Mouse (Mus musculus) kidney, embryonic 15.5 days (tissue): ENCODE results near the gene A4galt. TPM values are rescaled to one million over a fixed set of nuclear protein-coding genes. Genes with fewer than 3 reads are reported as not detected.

Experiments used
- polyA plus RNA-seq: library from polyadenylated mRNA; unstranded; fragments of >200 nt; fragmentation: Nextera tagmentation; extraction: Ambion mirVana; gene quantifications from 2 replicates; pipeline ENCODE4 v1.2.1, GENCODE M21; 2015

The A4galt gene
- polyA plus RNA-seq, 1 experiment from 2014 or later = 19.1 TPM

Other genes with a start within 250 kb of the A4galt start
- gene Nfam1, start 218.5 kb downstream of the A4galt start, polyA plus RNA-seq = 2.9 and 3.0 TPM in 2 replicates
- 54.1 and 59.4 TPM in 2 replicates for gene Serhl, start 162.3 kb downstream of the A4galt start, polyA plus RNA-seq
- 61.4 and 74.3 TPM in 2 replicates for gene Rrp7a, start 129.0 kb downstream of the A4galt start, polyA plus RNA-seq
- 144 and 148 TPM in 2 replicates for gene Poldip3, start 102.4 kb downstream of the A4galt start, polyA plus RNA-seq
- 150 and 166 TPM in 2 replicates for gene Cyb5r3, start 79.2 kb downstream of the A4galt start, polyA plus RNA-seq
- gene Arfgap3, start 98.5 kb upstream of the A4galt start, polyA plus RNA-seq = 35.7 and 36.3 TPM in 2 replicates
- 74.6 and 76.4 TPM in 2 replicates for gene Pacsin2, start 212.8 kb upstream of the A4galt start, polyA plus RNA-seq